Mouse (Mus musculus): ENCODE data around the gene Abcb11. TPM values are rescaled to one million over a fixed set of nuclear protein-coding genes. Genes with fewer than 3 reads are reported as not detected.

The Abcb11 gene
- polyA plus RNA-seq, 1 experiment from 2014 or later = 0.07 TPM

DNA sequence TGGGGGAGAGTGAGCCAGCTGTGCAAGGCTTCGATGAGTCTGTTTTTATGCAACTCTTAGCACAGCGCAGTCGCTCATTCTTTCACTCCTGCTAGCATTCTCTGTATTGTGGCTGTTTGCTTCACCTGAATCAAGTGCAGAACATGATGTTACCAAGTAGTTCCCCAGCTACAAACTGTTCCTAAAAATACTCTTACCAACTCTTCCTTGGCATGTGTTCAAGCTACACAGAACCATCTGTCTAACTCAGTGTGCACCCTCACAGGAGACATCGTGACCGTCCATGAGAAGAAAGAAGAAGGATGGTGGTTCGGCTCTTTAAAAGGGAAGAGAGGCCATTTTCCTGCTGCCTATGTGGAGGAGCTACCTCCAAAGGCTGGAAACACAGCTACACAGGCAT, 153.7 kb downstream of the Abcb11 start:
- DNase-seq (ENCODE audit: low spot score) = no peak

Other genes starting within 250 kb of the Abcb11 start
- gene Nostrin, start 206.8 kb downstream of the Abcb11 start, polyA plus RNA-seq (2015; fragmentation: Nextera tagmentation; extraction: Ambion mirVana) = 2.1 and 2.6 TPM in 2 replicates
- 205 and 216 TPM in 2 replicates for gene Spc25, start 136.4 kb downstream of the Abcb11 start, polyA plus RNA-seq (2015; fragmentation: Nextera tagmentation; extraction: Ambion mirVana)
- gene G6pc2, start 131.5 kb downstream of the Abcb11 start, polyA plus RNA-seq (2015; fragmentation: Nextera tagmentation; extraction: Ambion mirVana) = not detected in 2 replicates
- gene Dhrs9, start 37.8 kb upstream of the Abcb11 start, polyA plus RNA-seq (2015; fragmentation: Nextera tagmentation; extraction: Ambion mirVana) = 0.03 and 0.08 TPM in 2 replicates
- 0.05 and 0.08 TPM in 2 replicates for gene Lrp2, start 243.4 kb upstream of the Abcb11 start, polyA plus RNA-seq (2015; fragmentation: Nextera tagmentation; extraction: Ambion mirVana)